Mouse (Mus musculus) bone marrow, adult 2 months (tissue): Measurements from ENCODE around the gene Stat3. TPM values are rescaled to one million over a fixed set of nuclear protein-coding genes. Genes with fewer than 3 reads are reported as not detected.

ENCODE experiments used
- H3K27ac ChIP-seq: fragments of 200-500 bp; 2 replicates; pipeline ENCODE4 v1.5.1; 2012; ENCODE audit warnings: low read depth, mild to moderate bottlenecking, control low read depth, inconsistent platforms, low read length; ENCODE audit not compliant: control insufficient read depth, poor library complexity, insufficient read depth
- H3K4me1 ChIP-seq: fragments of 200-500 bp; 2 replicates; pipeline ENCODE4 v1.6.1; 2011; ENCODE audit warnings: low read length; ENCODE audit not compliant: control insufficient read depth, insufficient read depth
- H3K4me3 ChIP-seq: fragments of 200-500 bp; replicated peaks from 2 replicates; pipeline ENCODE3; 2011; ENCODE audit warnings: mild to moderate bottlenecking, low read depth, low read length, control low read depth; ENCODE audit not compliant: control insufficient read depth
- CTCF ChIP-seq: fragments of 200-500 bp; IDR thresholded peaks from 2 replicates; pipeline ENCODE4 v1.5.1; 2011; ENCODE audit warnings: low read length, control low read depth; ENCODE audit not compliant: control insufficient read depth, insufficient read depth
- POLR2A ChIP-seq: fragments of 200-500 bp; IDR thresholded peaks from 2 replicates; pipeline ENCODE4 v1.6.1; 2011; ENCODE audit warnings: low read depth, mild to moderate bottlenecking, control low read depth, low read length, borderline replicate concordance; ENCODE audit not compliant: control insufficient read depth
- WGBS: fragments of 180-500 bp; shearing (Covaris S2); methylation state at CpG from one replicate; pipeline ENCODE4 v1.1.7; 2018; 5-methylcytosine and 5-hydroxymethylcytosine counted together
- polyA plus RNA-seq: library from polyadenylated mRNA; stranded (reverse); fragments of >200 nt; gene quantifications from 2 replicates; pipeline ENCODE4 v1.2.4, GENCODE M21; 2011; ENCODE audit warnings: low replicate concordance; ENCODE audit not compliant: missing spikeins, insufficient read depth, insufficient read length

Gene Stat3
- 21.4 and 60.0 TPM in 2 replicates for polyA plus RNA-seq

DNA sequence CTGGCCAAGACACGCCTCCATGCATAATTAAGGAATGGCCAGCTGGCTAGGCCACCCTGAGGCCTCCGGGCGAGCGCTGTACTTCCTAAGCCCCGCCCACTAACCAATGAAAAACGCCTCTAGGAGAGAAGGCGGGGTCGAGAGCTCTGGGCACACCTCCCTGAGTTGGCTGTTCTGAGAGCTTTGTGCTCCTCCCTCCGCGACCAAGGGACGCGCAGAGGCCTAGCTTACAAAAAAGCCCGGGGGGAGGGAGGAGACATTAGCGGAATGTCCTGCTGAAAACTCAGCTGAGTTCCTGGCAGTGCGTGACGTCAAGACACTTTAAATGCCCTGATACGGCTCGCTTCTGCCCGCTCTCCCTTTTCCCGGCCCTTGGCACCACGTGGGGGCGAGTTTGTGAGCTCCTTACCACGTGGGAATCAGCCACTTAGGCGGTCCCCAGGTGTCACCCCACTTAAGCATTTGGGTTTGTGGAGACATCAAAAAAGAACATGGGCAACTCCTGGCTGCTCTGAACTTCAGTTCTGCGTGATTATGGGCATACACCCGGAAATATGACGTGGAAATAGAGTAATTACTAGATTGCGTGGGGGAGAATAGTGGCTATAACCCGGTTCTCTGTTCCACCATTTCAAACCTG, at the start of gene Stat3:
Gene Stat3 (minus strand): TSS at position 29 of the 640 bp plus-strand sequence.
- Histone ChIP-seq H3K27ac (peak within 1 kb of the TSS; percentile 94), H3K4me1 (peaks cover 6% of the 10 kb centered on the region), H3K4me3 (peak within 1 kb of the TSS; percentile 87)
- TF ChIP-seq POLR2A, result peak; percentile 43; the same call in 1 of the 2 replicates
- peak; percentile 1; the same call in 1 of the 2 replicates for TF ChIP-seq CTCF
- under 1% methylated on average over 29 of the region's 29 CpGs for WGBS

- no peak overlapping the region for H3K27ac ChIP-seq
- peaks cover 2% of the 10 kb centered on the region; the same call in 1 of the 2 replicates for H3K4me1 ChIP-seq
- no peak for TF ChIP-seq CTCF
- TF ChIP-seq POLR2A, result no peak
- no peak overlapping the region for H3K4me3 ChIP-seq
- WGBS, result 26% methylated on average over 3 of the region's 3 CpGs
These were observed 49.3 kb upstream of the Stat3 start for GRCm38 (mm10) chr11:100988674-100989073.

DNA sequence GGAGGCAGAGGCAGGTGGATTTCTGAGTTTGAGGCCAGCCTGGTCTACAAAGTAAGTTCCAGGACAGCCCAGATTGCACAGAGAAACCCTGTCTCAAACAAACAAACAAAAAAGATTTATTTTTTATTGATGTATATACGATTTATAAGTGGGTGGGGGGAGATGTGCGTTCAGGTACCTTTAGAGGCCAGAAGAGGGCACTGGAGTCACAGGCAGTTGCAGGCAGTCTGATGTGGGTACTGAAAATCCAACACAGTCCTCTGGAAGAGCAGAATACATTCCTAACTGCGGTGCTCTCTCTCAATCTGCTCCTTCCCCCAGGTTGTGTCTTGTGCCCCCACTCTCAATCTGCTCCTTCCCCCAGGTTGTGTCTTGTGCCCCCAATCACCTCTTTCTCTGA, 46.3 kb upstream of the Stat3 start:
- Histone ChIP-seq H3K4me3 (no peak overlapping the region), H3K27ac (no peak overlapping the region), H3K4me1 (no peaks in the 10 kb centered on the region; the same call in 1 of the 2 replicates)
- peak; percentile 71 for TF ChIP-seq CTCF
- no peak for TF ChIP-seq POLR2A
- WGBS, result 80% methylated on average over 3 of the region's 3 CpGs

- TF ChIP-seq CTCF (no peak), POLR2A (no peak)
- 58% methylated on average over 7 of the region's 7 CpGs for WGBS
- no peaks in the 10 kb centered on the region; the same call in 1 of the 2 replicates for H3K4me1 ChIP-seq
- no peak overlapping the region for H3K27ac ChIP-seq
- H3K4me3 ChIP-seq, result no peak overlapping the region
These were observed 44.4 kb upstream of the Stat3 start for GRCm38 (mm10) chr11:100983778-100984131.

GRCm38 (mm10) chr11:100983125-100983777, 43.9 kb upstream of the Stat3 start:
- H3K27ac ChIP-seq, result no peak overlapping the region
- WGBS, result 3% methylated on average over 20 of the region's 20 CpGs
- no peak overlapping the region for H3K4me3 ChIP-seq
- no peak for TF ChIP-seq POLR2A
- peak; percentile 97 for TF ChIP-seq CTCF
- no peaks in the 10 kb centered on the region; the same call in 1 of the 2 replicates for H3K4me1 ChIP-seq

- Histone ChIP-seq H3K27ac (no peak overlapping the region), H3K4me1 (no peaks in the 10 kb centered on the region; the same call in 1 of the 2 replicates), H3K4me3 (no peak overlapping the region)
- WGBS, result 52% methylated on average over 8 of the region's 8 CpGs
- TF ChIP-seq POLR2A (no peak), CTCF (no peak)
These were observed 42.7 kb upstream of the Stat3 start for GRCm38 (mm10) chr11:100982087-100982486.

- 81% methylated on average over 3 of the region's 3 CpGs for WGBS
- Histone ChIP-seq H3K4me3 (no peak overlapping the region), H3K4me1 (no peaks in the 10 kb centered on the region; the same call in 1 of the 2 replicates), H3K27ac (no peak overlapping the region)
- TF ChIP-seq POLR2A (no peak), CTCF (no peak)
These were observed 41.9 kb upstream of the Stat3 start for GRCm38 (mm10) chr11:100981236-100981635.

DNA sequence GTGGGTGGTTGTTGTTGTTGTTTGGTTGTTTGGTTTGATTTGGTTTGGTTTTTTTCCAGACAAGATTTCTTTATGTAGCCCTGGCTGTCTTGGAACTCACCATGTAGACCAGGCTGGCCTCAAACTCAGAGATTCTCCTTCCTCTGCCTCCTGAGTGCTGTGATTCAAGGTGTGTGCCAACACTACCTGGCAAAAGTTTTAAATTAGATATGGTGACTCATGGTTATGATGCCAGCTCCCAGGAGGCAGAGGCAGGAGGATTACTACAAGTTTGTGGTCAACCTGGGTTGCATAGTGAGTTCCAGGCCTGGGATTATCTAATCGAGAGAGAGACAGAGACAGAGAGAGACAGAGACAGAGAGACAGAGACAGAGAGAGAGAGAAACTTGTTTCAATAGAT, 41.1 kb upstream of the Stat3 start:
- Histone ChIP-seq H3K4me1 (no peaks in the 10 kb centered on the region; the same call in 1 of the 2 replicates), H3K4me3 (no peak overlapping the region), H3K27ac (no peak overlapping the region)
- TF ChIP-seq POLR2A (no peak), CTCF (no peak)
- 54% methylated on average over 1 of the region's 1 CpGs for WGBS
